ENCODE assay signal across 25 mouse cellular contexts in genomic region chr2:137074313-137074620, GRCm38 (mm10). TPM values are rescaled to one million over a fixed set of nuclear protein-coding genes. Genes with fewer than 3 reads are reported as not detected.
DNase-seq lines count a peak whose midpoint lies in the region; ATAC-seq lines count a peak whose summit lies in the region.
"Had no signal": no experiment of that assay in that cellular context is flagged by ENCODE, and none has a peak within 500 bp of the region (broad histone marks: within the 10 kb centered on the region; RNA-seq: fewer than 3 reads in every experiment).

No protein-coding gene starts in this region.

- no peak overlapping the region for H3K9ac ChIP-seq in hindbrain, embryonic 16.5 days (ENCODE audit: low read depth, low read length)
- H3K9ac ChIP-seq in limb, embryonic 11.5 days (ENCODE audit: low read length), result no peak overlapping the region
- H3K9ac ChIP-seq in hindbrain, embryonic 14.5 days, result no peak overlapping the region
- H3K9ac ChIP-seq: embryonic facial prominence, embryonic 13.5 days; forebrain, embryonic 13.5 days; limb, embryonic 15.5 days; liver, embryonic 14.5 days; lung, embryonic 14.5 days had no signal

- peak; percentile 44 for DNase-seq in hindbrain, embryonic 10.5 days (ENCODE audit: low spot score)
- DNase-seq in limb, embryonic 11.5 days (ENCODE audit: low spot score), result peak; percentile 20
- DNase-seq in limb, embryonic 10.5 days (ENCODE audit: low spot score), result no peak
- peak; percentile 16 for DNase-seq in brain, adult 2 months (ENCODE audit: low read depth, low spot score)
- no peak for DNase-seq in hindbrain, embryonic 14.5 days (ENCODE audit: low spot score)
- no peak for DNase-seq in embryo, embryonic 9.5 days (ENCODE audit: extremely low spot score)
- DNase-seq: adrenal gland, adult 2 months; B cell, adult 2 months; cerebellum, adult 2 months; cerebellum, postnatal 25 days; gastrocnemius, postnatal 25 days; heart, adult 18-20 months; heart, postnatal 14 days; kidney, adult 11 months; layer of hippocampus, adult 9-11 months; lung, embryonic 14.5 days; spleen, adult 18-20 months had no signal

- H3K27ac ChIP-seq in hindbrain, embryonic 10.5 days, result peak overlapping the region; percentile 83
- H3K27ac ChIP-seq in hindbrain, embryonic 16.5 days (ENCODE audit: low read depth, low read length), result no peak overlapping the region
- H3K27ac ChIP-seq in limb, embryonic 11.5 days (replicated peaks; ENCODE audit: low read depth, low read length), result no peak overlapping the region
- H3K27ac ChIP-seq in limb, embryonic 10.5 days, result no peak overlapping the region
- H3K27ac ChIP-seq in hindbrain, embryonic 14.5 days, result no peak overlapping the region
- H3K27ac ChIP-seq: embryonic facial prominence, embryonic 13.5 days; forebrain, embryonic 13.5 days; heart, embryonic 13.5 days; limb, embryonic 15.5 days; liver, embryonic 14.5 days had no signal

- WGBS in hindbrain, embryonic 10.5 days, result 4% methylated on average over 2 of the region's 2 CpGs
- 23% methylated on average over 2 of the region's 2 CpGs for WGBS in hindbrain, embryonic 16.5 days
- 32% methylated on average over 2 of the region's 2 CpGs for WGBS in limb, embryonic 11.5 days
- WGBS in limb, embryonic 10.5 days, result 16% methylated on average over 2 of the region's 2 CpGs
- 10% methylated on average over 2 of the region's 2 CpGs for WGBS in hindbrain, embryonic 14.5 days

- H3K4me3 ChIP-seq in hindbrain, embryonic 10.5 days, result 0 out of 2 replicates have a peak overlapping the region, but pooled peaks have one; percentile 13
- no peak overlapping the region for H3K4me3 ChIP-seq in hindbrain, embryonic 16.5 days (ENCODE audit: low read length)
- no peak overlapping the region for H3K4me3 ChIP-seq in limb, embryonic 11.5 days (ENCODE audit: low read depth, low read length)
- no peak overlapping the region for H3K4me3 ChIP-seq in limb, embryonic 10.5 days
- no peak overlapping the region for H3K4me3 ChIP-seq in hindbrain, embryonic 14.5 days (replicated peaks; ENCODE audit: low read length)
- H3K4me3 ChIP-seq: embryonic facial prominence, embryonic 13.5 days; erythroblast, embryonic 14.5 days; forebrain, embryonic 13.5 days; heart, embryonic 13.5 days; limb, embryonic 15.5 days had no signal

- peaks cover 63% of the 10 kb centered on the region for H3K4me1 ChIP-seq in hindbrain, embryonic 10.5 days (replicated peaks)
- H3K4me1 ChIP-seq in hindbrain, embryonic 16.5 days (ENCODE audit: control insufficient read depth, insufficient read depth, low read depth, low read length), result peaks cover 2% of the 10 kb centered on the region; the same call in 1 of the 2 replicates
- peaks cover 8% of the 10 kb centered on the region; the same call in 1 of the 2 replicates for H3K4me1 ChIP-seq in limb, embryonic 11.5 days (ENCODE audit: control insufficient read depth, insufficient read depth, low read length)
- H3K4me1 ChIP-seq in limb, embryonic 10.5 days, result peaks cover 20% of the 10 kb centered on the region
- H3K4me1 ChIP-seq in hindbrain, embryonic 14.5 days (replicated peaks; ENCODE audit: control insufficient read depth, insufficient read depth, low read length), result no peaks in the 10 kb centered on the region

- H3K27me3 ChIP-seq in hindbrain, embryonic 10.5 days (ENCODE audit: insufficient read depth, poor library complexity, severe bottlenecking), result no peaks in the 10 kb centered on the region
- H3K27me3 ChIP-seq in hindbrain, embryonic 16.5 days (replicated peaks; ENCODE audit: control insufficient read depth, insufficient read depth, low read length), result no peaks in the 10 kb centered on the region
- no peaks in the 10 kb centered on the region for H3K27me3 ChIP-seq in limb, embryonic 11.5 days (ENCODE audit: control insufficient read depth, insufficient read depth, low read length)
- no peaks in the 10 kb centered on the region for H3K27me3 ChIP-seq in limb, embryonic 10.5 days (ENCODE audit: low read depth, poor library complexity, severe bottlenecking)
- no peaks in the 10 kb centered on the region for H3K27me3 ChIP-seq in hindbrain, embryonic 14.5 days (ENCODE audit: control insufficient read depth, insufficient read depth, low read length)
- H3K27me3 ChIP-seq: CH12.LX; embryonic facial prominence, embryonic 13.5 days; forebrain, embryonic 13.5 days; heart, embryonic 13.5 days; limb, embryonic 15.5 days had no signal

- ATAC-seq in hindbrain, embryonic 16.5 days, result no peak
- ATAC-seq in limb, embryonic 11.5 days (ENCODE audit: insufficient number of reproducible peaks, low FRiP score, low TSS enrichment, low read depth), result no peak
- peak; percentile 25; the same call in 1 of the 2 replicates for ATAC-seq in hindbrain, embryonic 14.5 days (ENCODE audit: low FRiP score)

- no peak overlapping the region for H3K4me2 ChIP-seq in hindbrain, embryonic 16.5 days (ENCODE audit: low read length)
- no peak overlapping the region for H3K4me2 ChIP-seq in limb, embryonic 11.5 days (ENCODE audit: low read depth, severe bottlenecking)
- no peak overlapping the region for H3K4me2 ChIP-seq in hindbrain, embryonic 14.5 days (replicated peaks)
- H3K4me2 ChIP-seq: embryonic facial prominence, embryonic 13.5 days; forebrain, embryonic 13.5 days; heart, embryonic 13.5 days; limb, embryonic 15.5 days; lung, embryonic 14.5 days had no signal

- no peaks in the 10 kb centered on the region for H3K9me3 ChIP-seq in hindbrain, embryonic 10.5 days
- H3K9me3 ChIP-seq in hindbrain, embryonic 16.5 days (ENCODE audit: control insufficient read depth, low read length), result no peaks in the 10 kb centered on the region
- no peaks in the 10 kb centered on the region for H3K9me3 ChIP-seq in limb, embryonic 11.5 days (ENCODE audit: control insufficient read depth, low read length)
- H3K9me3 ChIP-seq in limb, embryonic 10.5 days (replicated peaks), result no peaks in the 10 kb centered on the region
- H3K9me3 ChIP-seq in hindbrain, embryonic 14.5 days (ENCODE audit: control insufficient read depth, low read length), result no peaks in the 10 kb centered on the region
- H3K9me3 ChIP-seq: embryonic facial prominence, embryonic 13.5 days; forebrain, embryonic 13.5 days; heart, embryonic 13.5 days; limb, embryonic 15.5 days had no signal

- no peaks in the 10 kb centered on the region for H3K36me3 ChIP-seq in hindbrain, embryonic 10.5 days
- H3K36me3 ChIP-seq in hindbrain, embryonic 16.5 days (ENCODE audit: control insufficient read depth, insufficient read depth, low read length), result no peaks in the 10 kb centered on the region
- no peaks in the 10 kb centered on the region for H3K36me3 ChIP-seq in limb, embryonic 11.5 days (ENCODE audit: control insufficient read depth, insufficient read depth, low read length)
- no peaks in the 10 kb centered on the region for H3K36me3 ChIP-seq in limb, embryonic 10.5 days
- no peaks in the 10 kb centered on the region for H3K36me3 ChIP-seq in hindbrain, embryonic 14.5 days (replicated peaks; ENCODE audit: control insufficient read depth, insufficient read depth)
- H3K36me3 ChIP-seq: embryonic facial prominence, embryonic 13.5 days; heart, embryonic 13.5 days; limb, embryonic 15.5 days had no signal

RNA-seq across cellular contexts. Expression of gene Jag1, which starts 42.2 kb away (rescaled TPM):
- 21.2 and 30.5 TPM in 2 replicates for polyA plus RNA-seq in hindbrain, embryonic 10.5 days (2016; fragmentation: Nextera tagmentation; extraction: Ambion mirVana)
- 5.1 and 9.2 TPM in 2 replicates for polyA plus RNA-seq in hindbrain, embryonic 16.5 days (2015; fragmentation: Nextera tagmentation; extraction: Ambion mirVana)
- 23.3 and 24.8 TPM in 2 replicates for polyA plus RNA-seq in limb, embryonic 11.5 days (2014; fragmentation: Nextera tagmentation; extraction: Ambion mirVana)
- 7.6 and 14.7 TPM in 2 replicates for polyA plus RNA-seq in limb, embryonic 10.5 days (2016; fragmentation: Nextera tagmentation; extraction: Ambion mirVana)
- 13.2 and 14.7 TPM in 2 replicates for polyA plus RNA-seq in hindbrain, embryonic 14.5 days (2014; fragmentation: Nextera tagmentation; extraction: Ambion mirVana)
- polyA plus RNA-seq: erythroblast, embryonic 14.5 days had no signal

Comparison
In these comparisons a context has a peak if more than half of its experiments do, and no peak if none do; other contexts are left out.
1. DNase-seq: peak in hindbrain, embryonic 10.5 days (single experiment), limb, embryonic 11.5 days (single experiment) and brain, adult 2 months (single experiment); none in limb, embryonic 10.5 days (single experiment), hindbrain, embryonic 14.5 days (single experiment) and embryo, embryonic 9.5 days (single experiment).